Mouse (Mus musculus): ENCODE results near the gene Gca. TPM values are rescaled to one million over a fixed set of nuclear protein-coding genes. Genes with fewer than 3 reads are reported as not detected.

The Gca gene
- 7.1 and 8.4 TPM in 2 replicates for polyA plus RNA-seq (2014; fragmentation: Nextera tagmentation; extraction: Ambion mirVana)

DNA sequence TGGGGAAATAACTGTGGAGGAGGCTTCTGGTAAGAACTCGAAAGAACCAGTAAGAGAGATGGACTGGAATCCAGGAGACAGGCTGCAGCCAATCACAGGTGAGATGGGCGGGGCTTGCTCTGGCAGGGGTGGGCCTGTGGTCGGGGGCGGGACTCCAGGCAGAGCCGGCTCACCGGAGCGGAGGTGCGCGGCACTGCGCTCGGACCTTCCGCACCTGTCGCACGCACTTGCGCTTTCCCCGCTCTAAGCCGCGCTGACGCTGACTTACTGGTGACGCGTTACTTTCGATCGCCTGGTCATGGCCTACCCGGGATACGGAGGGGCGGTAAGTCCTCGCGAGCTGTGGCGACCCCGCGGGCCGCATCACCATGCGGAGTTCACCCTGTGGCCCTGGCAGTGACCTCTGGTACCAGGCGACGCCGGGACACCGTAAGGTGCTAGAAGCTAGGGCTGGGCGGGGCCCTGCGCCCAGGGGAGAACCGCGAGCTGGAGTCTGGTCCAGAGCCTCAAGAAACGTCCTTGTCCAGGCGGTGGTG, at the start of gene Gca:
Gene Gca (plus strand): TSS at position 151 of the 536 bp plus-strand sequence.
- H3K4me2 ChIP-seq (ENCODE audit: low read length), result peak within 1 kb of the TSS; percentile 91
- no peak within 1 kb of the TSS for H3K27ac ChIP-seq (ENCODE audit: low read depth, low read length)
- DNase-seq (ENCODE audit: low spot score) (peak; percentile 88), ATAC-seq (peak; percentile 98)
- WGBS, result under 1% methylated on average over 43 of the region's 43 CpGs
- no peaks in the 10 kb centered on the region for H3K4me1 ChIP-seq (ENCODE audit: control insufficient read depth, insufficient read depth, low read length)
- H3K9ac ChIP-seq (ENCODE audit: low read length), result peak within 1 kb of the TSS; percentile 66
- no peaks in the 10 kb centered on the region for H3K9me3 ChIP-seq (replicated peaks; ENCODE audit: control insufficient read depth, low read length)
- H3K4me3 ChIP-seq (ENCODE audit: low read depth, low read length), result peak within 1 kb of the TSS; percentile 64
- H3K36me3 ChIP-seq (ENCODE audit: control insufficient read depth, insufficient read depth, low read length), result no peaks in the 10 kb centered on the region
- no peaks in the 10 kb centered on the region for H3K27me3 ChIP-seq (replicated peaks; ENCODE audit: control insufficient read depth, insufficient read depth, low read length)

DNA sequence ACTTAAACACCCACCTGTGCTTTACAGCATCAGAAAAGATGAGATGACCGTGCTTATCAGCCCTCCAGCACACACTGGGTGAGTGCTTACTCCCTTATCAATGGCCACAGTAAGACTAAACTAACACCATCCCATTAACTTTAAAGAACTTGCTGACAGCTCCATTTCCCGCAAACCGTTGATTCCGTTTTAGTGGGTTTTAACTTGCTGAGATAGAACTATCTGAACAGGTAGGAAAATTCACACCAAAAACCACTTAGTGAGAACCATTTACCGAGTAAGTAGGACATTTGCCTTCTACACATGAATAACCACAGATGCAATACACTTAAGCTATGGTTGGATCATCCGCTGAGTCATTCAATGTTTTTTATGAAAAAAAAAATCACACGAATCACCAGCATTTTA, 45.1 kb upstream of the Gca start:
- ATAC-seq (no peak), DNase-seq (ENCODE audit: low spot score) (no peak)
- 93% methylated on average over 7 of the region's 7 CpGs for WGBS
- H3K4me1 ChIP-seq (ENCODE audit: control insufficient read depth, insufficient read depth, low read length), result peaks cover 3% of the 10 kb centered on the region; the same call in 1 of the 2 replicates
- H3K9ac ChIP-seq (ENCODE audit: low read length), result no peak overlapping the region
- H3K9me3 ChIP-seq (replicated peaks; ENCODE audit: control insufficient read depth, low read length), result no peaks in the 10 kb centered on the region
- H3K4me3 ChIP-seq (ENCODE audit: low read depth, low read length), result no peak overlapping the region
- H3K4me2 ChIP-seq (ENCODE audit: low read length), result no peak overlapping the region
- H3K27ac ChIP-seq (ENCODE audit: low read depth, low read length), result no peak overlapping the region
- H3K27me3 ChIP-seq (replicated peaks; ENCODE audit: control insufficient read depth, insufficient read depth, low read length), result no peaks in the 10 kb centered on the region
- H3K36me3 ChIP-seq (ENCODE audit: control insufficient read depth, insufficient read depth, low read length), result no peaks in the 10 kb centered on the region

DNA sequence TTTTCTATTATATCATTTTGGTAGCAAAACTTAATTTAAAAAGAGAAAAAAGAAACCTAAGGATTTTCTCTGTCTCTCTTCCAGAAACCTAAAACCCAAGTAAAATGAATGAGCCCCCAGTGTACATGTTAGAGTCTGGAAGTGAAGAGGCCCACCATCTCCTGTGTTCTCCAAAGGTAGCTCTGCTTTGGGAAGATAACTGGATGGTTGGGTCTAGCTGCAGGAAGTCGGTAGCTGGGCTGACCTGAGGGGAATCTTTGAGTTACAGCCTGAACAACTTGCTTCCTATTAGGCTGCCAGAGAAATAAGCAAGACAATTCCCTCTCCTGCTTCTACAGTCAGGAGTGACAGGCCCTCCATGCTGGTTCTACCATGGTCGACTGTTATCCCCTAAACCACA, 44.4 kb upstream of the Gca start:
- Histone ChIP-seq H3K36me3 (ENCODE audit: control insufficient read depth, insufficient read depth, low read length) (no peaks in the 10 kb centered on the region), H3K9ac (ENCODE audit: low read length) (no peak overlapping the region), H3K27me3 (replicated peaks; ENCODE audit: control insufficient read depth, insufficient read depth, low read length) (no peaks in the 10 kb centered on the region), H3K4me1 (ENCODE audit: control insufficient read depth, insufficient read depth, low read length) (peaks cover 3% of the 10 kb centered on the region; the same call in 1 of the 2 replicates), H3K4me2 (ENCODE audit: low read length) (no peak overlapping the region), H3K4me3 (ENCODE audit: low read depth, low read length) (no peak overlapping the region), H3K9me3 (replicated peaks; ENCODE audit: control insufficient read depth, low read length) (no peaks in the 10 kb centered on the region), H3K27ac (ENCODE audit: low read depth, low read length) (no peak overlapping the region)
- DNase-seq (ENCODE audit: low spot score) (no peak), ATAC-seq (no peak)
- 68% methylated on average over 2 of the region's 2 CpGs for WGBS

DNA sequence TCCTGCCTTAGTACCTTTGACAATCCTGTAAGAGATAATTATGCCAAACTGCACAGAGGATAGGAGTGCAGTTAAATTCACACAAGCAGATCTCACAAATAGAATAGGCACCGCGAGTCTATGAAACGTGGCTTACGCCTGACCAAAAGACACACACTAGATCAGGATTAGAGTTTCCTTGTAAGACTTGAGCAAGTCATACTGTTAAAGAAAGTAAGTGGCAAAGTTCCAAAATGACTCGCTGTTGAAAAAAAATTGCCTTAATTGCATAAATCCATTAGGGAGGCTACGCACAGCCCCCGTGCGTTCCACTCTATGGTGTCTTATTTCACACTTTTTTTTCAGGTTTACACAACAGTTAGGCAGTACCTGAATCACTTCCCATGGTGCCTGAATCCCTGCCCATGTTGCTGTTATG, 41.1 kb upstream of the Gca start:
- ATAC-seq, result no peak; the same call in 1 of the 2 replicates
- Histone ChIP-seq H3K9me3 (replicated peaks; ENCODE audit: control insufficient read depth, low read length) (no peaks in the 10 kb centered on the region), H3K4me1 (ENCODE audit: control insufficient read depth, insufficient read depth, low read length) (peaks cover 3% of the 10 kb centered on the region; the same call in 1 of the 2 replicates), H3K27ac (ENCODE audit: low read depth, low read length) (no peak overlapping the region), H3K4me2 (ENCODE audit: low read length) (no peak overlapping the region), H3K27me3 (replicated peaks; ENCODE audit: control insufficient read depth, insufficient read depth, low read length) (no peaks in the 10 kb centered on the region), H3K4me3 (ENCODE audit: low read depth, low read length) (no peak overlapping the region), H3K9ac (ENCODE audit: low read length) (no peak overlapping the region), H3K36me3 (ENCODE audit: control insufficient read depth, insufficient read depth, low read length) (no peaks in the 10 kb centered on the region)
- peak; percentile 57 for DNase-seq (ENCODE audit: low spot score)
- 45% methylated on average over 8 of the region's 8 CpGs for WGBS

DNA sequence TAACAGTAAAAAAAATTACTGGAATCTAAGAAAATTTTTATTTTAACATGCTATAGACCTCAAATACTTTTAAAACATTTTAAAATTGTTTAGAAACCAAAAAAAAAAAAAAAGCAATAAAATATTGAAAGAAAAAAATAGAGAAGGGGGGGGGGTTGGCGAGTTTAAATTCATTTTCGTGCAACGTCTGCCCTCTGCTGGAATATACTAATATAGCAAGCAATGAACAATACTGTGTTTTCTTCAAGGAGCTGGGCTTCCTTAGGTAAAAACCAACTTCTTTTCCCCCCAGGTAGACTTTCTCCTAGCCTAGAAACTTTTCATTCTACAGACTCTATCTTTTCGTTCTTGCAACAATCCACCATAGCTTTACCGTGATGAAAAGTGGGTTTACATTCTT, 36.4 kb upstream of the Gca start:
- Histone ChIP-seq H3K9me3 (replicated peaks; ENCODE audit: control insufficient read depth, low read length) (no peaks in the 10 kb centered on the region), H3K4me2 (ENCODE audit: low read length) (no peak overlapping the region), H3K27me3 (replicated peaks; ENCODE audit: control insufficient read depth, insufficient read depth, low read length) (no peaks in the 10 kb centered on the region), H3K36me3 (ENCODE audit: control insufficient read depth, insufficient read depth, low read length) (no peaks in the 10 kb centered on the region), H3K4me3 (ENCODE audit: low read depth, low read length) (no peak overlapping the region), H3K9ac (ENCODE audit: low read length) (no peak overlapping the region), H3K27ac (ENCODE audit: low read depth, low read length) (no peak overlapping the region), H3K4me1 (ENCODE audit: control insufficient read depth, insufficient read depth, low read length) (peaks cover 3% of the 10 kb centered on the region; the same call in 1 of the 2 replicates)
- WGBS, result 9% methylated on average over 5 of the region's 5 CpGs
- DNase-seq (ENCODE audit: low spot score) (peak; percentile 71), ATAC-seq (no peak)

DNA sequence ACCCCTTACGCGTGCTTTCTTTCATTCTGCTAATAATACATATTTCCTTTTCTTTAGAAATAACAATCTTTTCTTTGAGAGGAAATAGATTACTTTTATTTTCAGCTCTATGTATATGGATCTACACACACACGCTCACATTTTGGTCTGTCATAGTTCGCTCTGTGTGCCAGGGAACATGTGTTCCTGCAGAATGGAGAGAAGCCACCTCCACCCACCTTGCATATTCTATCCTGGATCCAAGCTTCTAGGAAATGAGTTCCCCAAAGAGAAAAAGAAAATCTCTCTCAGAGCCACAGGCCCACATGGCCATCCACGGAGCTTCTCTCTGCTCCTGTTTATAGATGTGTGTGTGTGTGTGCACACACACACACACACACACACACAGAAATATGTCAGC, 35.7 kb upstream of the Gca start:
- no peak overlapping the region for H3K4me3 ChIP-seq (ENCODE audit: low read depth, low read length)
- no peak overlapping the region for H3K4me2 ChIP-seq (ENCODE audit: low read length)
- no peak for DNase-seq (ENCODE audit: low spot score)
- peaks cover under 1% of the 10 kb centered on the region; the same call in 1 of the 2 replicates for H3K4me1 ChIP-seq (ENCODE audit: control insufficient read depth, insufficient read depth, low read length)
- H3K36me3 ChIP-seq (ENCODE audit: control insufficient read depth, insufficient read depth, low read length), result no peaks in the 10 kb centered on the region
- WGBS, result 87% methylated on average over 5 of the region's 5 CpGs
- no peak for ATAC-seq
- no peak overlapping the region for H3K27ac ChIP-seq (ENCODE audit: low read depth, low read length)
- H3K9me3 ChIP-seq (replicated peaks; ENCODE audit: control insufficient read depth, low read length), result no peaks in the 10 kb centered on the region
- no peak overlapping the region for H3K9ac ChIP-seq (ENCODE audit: low read length)
- H3K27me3 ChIP-seq (replicated peaks; ENCODE audit: control insufficient read depth, insufficient read depth, low read length), result no peaks in the 10 kb centered on the region

DNA sequence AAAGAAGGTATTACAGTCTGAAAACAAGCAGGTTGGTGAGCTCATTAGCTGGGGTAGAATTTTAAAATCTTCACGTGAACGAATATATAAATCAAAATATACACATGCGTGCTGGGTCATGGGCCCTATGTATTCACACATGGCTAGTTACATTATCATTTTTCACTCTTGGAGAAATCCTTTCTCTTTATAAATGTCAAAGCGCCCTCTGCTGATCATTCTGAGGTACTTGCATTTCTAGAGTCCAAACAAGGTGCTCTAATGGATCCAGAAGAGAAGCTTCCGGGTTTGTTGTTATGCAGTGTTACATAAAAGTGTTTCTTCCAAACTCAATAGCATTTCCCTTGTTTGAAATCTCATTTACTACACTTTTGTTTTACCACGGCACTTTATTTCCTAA, 33.6 kb upstream of the Gca start:
- H3K9ac ChIP-seq (ENCODE audit: low read length), result no peak overlapping the region
- no peaks in the 10 kb centered on the region for H3K36me3 ChIP-seq (ENCODE audit: control insufficient read depth, insufficient read depth, low read length)
- no peaks in the 10 kb centered on the region for H3K9me3 ChIP-seq (replicated peaks; ENCODE audit: control insufficient read depth, low read length)
- H3K4me1 ChIP-seq (ENCODE audit: control insufficient read depth, insufficient read depth, low read length), result no peaks in the 10 kb centered on the region
- H3K4me2 ChIP-seq (ENCODE audit: low read length), result no peak overlapping the region
- 22% methylated on average over 6 of the region's 6 CpGs for WGBS
- no peak overlapping the region for H3K27ac ChIP-seq (ENCODE audit: low read depth, low read length)
- H3K27me3 ChIP-seq (replicated peaks; ENCODE audit: control insufficient read depth, insufficient read depth, low read length), result no peaks in the 10 kb centered on the region
- no peak overlapping the region for H3K4me3 ChIP-seq (ENCODE audit: low read depth, low read length)
- DNase-seq (ENCODE audit: low spot score) (peak; percentile 88), ATAC-seq (peak; percentile 71)

DNA sequence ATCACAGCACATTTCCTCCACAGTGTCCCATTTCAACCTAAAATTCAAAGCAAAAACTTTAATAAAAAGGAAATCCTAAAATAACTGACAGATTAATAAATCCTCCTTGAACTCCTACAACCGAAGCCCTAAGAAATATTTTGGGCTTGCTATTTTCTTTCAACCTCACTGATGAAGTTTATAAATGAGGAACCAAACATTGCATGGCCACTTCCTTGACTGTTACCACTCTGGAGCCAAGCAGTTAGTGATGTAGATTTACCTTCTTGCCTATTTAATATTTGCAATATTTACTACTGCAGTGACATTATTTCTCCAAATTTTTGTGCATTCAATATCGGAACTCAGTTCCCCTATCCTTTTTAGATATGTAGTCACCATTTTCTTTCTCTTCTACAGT, 24.2 kb upstream of the Gca start:
- Histone ChIP-seq H3K4me3 (ENCODE audit: low read depth, low read length) (no peak overlapping the region), H3K9me3 (replicated peaks; ENCODE audit: control insufficient read depth, low read length) (no peaks in the 10 kb centered on the region), H3K36me3 (ENCODE audit: control insufficient read depth, insufficient read depth, low read length) (no peaks in the 10 kb centered on the region), H3K9ac (ENCODE audit: low read length) (no peak overlapping the region), H3K4me2 (ENCODE audit: low read length) (no peak overlapping the region), H3K27ac (ENCODE audit: low read depth, low read length) (no peak overlapping the region), H3K27me3 (replicated peaks; ENCODE audit: control insufficient read depth, insufficient read depth, low read length) (peaks cover 4% of the 10 kb centered on the region; the same call in 1 of the 2 replicates), H3K4me1 (ENCODE audit: control insufficient read depth, insufficient read depth, low read length) (no peaks in the 10 kb centered on the region)
- ATAC-seq (no peak), DNase-seq (ENCODE audit: low spot score) (no peak)
- WGBS, result 95% methylated on average over 2 of the region's 2 CpGs

DNA sequence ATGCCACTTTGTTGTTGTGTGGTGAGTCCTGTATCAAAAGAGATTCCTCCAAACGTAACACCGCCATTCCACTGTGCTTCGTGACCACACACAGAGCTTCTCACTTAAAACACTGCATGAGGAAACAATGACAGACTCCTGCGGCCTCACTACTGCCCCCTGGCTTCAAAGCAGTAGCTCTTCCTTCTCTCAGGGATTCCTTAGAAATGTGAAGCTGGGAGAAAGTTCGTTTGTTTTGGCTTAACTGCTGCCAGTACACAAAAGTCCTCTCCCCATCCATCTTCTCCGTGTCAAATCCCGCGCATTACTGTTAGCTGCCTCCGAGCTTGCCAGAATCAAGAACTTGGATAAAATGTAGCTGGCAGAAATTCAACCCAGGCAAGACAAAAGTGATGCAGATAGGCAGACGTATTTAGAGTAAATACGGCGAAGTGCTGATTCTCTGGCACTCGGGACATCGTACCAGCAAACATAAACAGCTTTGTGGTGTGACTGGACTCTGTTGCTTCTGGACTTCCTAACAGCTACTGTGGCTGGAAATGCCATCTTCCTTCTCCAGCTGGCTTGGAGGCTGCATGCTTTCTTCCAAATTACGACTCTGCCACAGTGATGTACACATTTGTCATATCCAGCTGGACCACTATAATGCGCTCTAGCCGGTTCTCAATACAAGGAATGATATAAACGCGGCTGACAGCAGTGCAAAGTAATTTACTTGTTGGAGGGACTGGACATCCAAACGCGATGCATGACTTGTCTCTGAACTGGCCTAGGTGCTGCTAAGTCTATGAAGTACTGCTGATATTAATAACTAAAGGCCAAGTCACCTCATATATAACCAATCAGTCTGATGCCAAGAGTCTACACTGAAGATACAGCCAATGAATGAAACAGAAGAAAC, 20.4 kb upstream of the Gca start:
- ATAC-seq, result no peak
- Histone ChIP-seq H3K9ac (ENCODE audit: low read length) (no peak overlapping the region), H3K4me2 (ENCODE audit: low read length) (peak overlapping the region; percentile 25; the same call in 1 of the 2 replicates), H3K27me3 (replicated peaks; ENCODE audit: control insufficient read depth, insufficient read depth, low read length) (peaks cover 7% of the 10 kb centered on the region; the same call in 1 of the 2 replicates), H3K36me3 (ENCODE audit: control insufficient read depth, insufficient read depth, low read length) (no peaks in the 10 kb centered on the region), H3K4me1 (ENCODE audit: control insufficient read depth, insufficient read depth, low read length) (peaks cover 13% of the 10 kb centered on the region; the same call in 1 of the 2 replicates), H3K27ac (ENCODE audit: low read depth, low read length) (no peak overlapping the region), H3K9me3 (replicated peaks; ENCODE audit: control insufficient read depth, low read length) (no peaks in the 10 kb centered on the region), H3K4me3 (ENCODE audit: low read depth, low read length) (no peak overlapping the region)
- 43% methylated on average over 21 of the region's 21 CpGs for WGBS
- peak; percentile 67 for DNase-seq (ENCODE audit: low spot score)
